Mouse (Mus musculus) left cerebral cortex, postnatal 10 days (tissue): ENCODE measurements around the gene Lrrc4. TPM values are rescaled to one million over a fixed set of nuclear protein-coding genes. Genes with fewer than 3 reads are reported as not detected.

Source experiments
- DNase-seq, 2 experiments: peaks; one replicate each; pipeline ENCODE4 v3.0.0; 2021 to 2022; ENCODE audit warnings: low spot score in 2 of 2, mixed read lengths in 1 of 2; ENCODE audit errors: extremely low spot score in 1 of 2
- intact Hi-C: fragments of 180-260 bp; cut with DNase I; formaldehyde crosslinking; loops from one replicate; pipeline ENCODE4 v1.15.1; 2025
- total RNA-seq, 2 experiments: library from RNA; stranded (reverse); gene quantifications; 2 replicates each; pipeline ENCODE4 v1.2.3; 2021

Gene Lrrc4
- total RNA-seq, 2 experiments from 2014 or later, result 73.3 to 73.8 TPM

GRCm38 (mm10) chr6:28706976-28707592 is 124.5 kb downstream of the Lrrc4 start:
- intact Hi-C loops, result loop anchor here (5.0 kb wide), 1 partner anchor 45 kb away; no protein-coding TSS in a partner anchor

GRCm38 (mm10) chr6:28706108-28706975 is 125.2 kb downstream of the Lrrc4 start:
- DNase-seq, result no peak
- intact Hi-C loops, result loop anchor here (5.0 kb wide), 1 partner anchor 46 kb away; no protein-coding TSS in a partner anchor

More at GRCm38 (mm10) chr6:28706976-28707592, 124.5 kb downstream of the Lrrc4 start:
- DNase-seq, result no peak

- intact Hi-C loops, result loop anchor here (5.0 kb wide), 1 partner anchor 47 kb away; no protein-coding TSS in a partner anchor
- DNase-seq, result peak; percentile 23 to 30
These were observed 126.0 kb downstream of the Lrrc4 start for GRCm38 (mm10) chr6:28705384-28706107.

GRCm38 (mm10) chr6:28704612-28705011 is 126.9 kb downstream of the Lrrc4 start:
- no peak for DNase-seq
- intact Hi-C loops, result loop anchor here (5.0 kb wide), 1 partner anchor 48 kb away; no protein-coding TSS in a partner anchor

GRCm38 (mm10) chr6:28697214-28697613 is 134.3 kb downstream of the Lrrc4 start:
- no peak for DNase-seq
- intact Hi-C loops, result no loop called here

- intact Hi-C loops, result no loop called here
- no peak for DNase-seq
These were observed 138.9 kb downstream of the Lrrc4 start for GRCm38 (mm10) chr6:28692659-28693058.

- intact Hi-C loops, result no loop called here
- DNase-seq, result no peak
These were observed 143.8 kb downstream of the Lrrc4 start for GRCm38 (mm10) chr6:28687776-28688175.

- intact Hi-C loops, result no loop called here
- no peak for DNase-seq
These were observed 145.8 kb downstream of the Lrrc4 start for GRCm38 (mm10) chr6:28685745-28686144.

GRCm38 (mm10) chr6:28685052-28685451 is 146.5 kb downstream of the Lrrc4 start:
- no peak for DNase-seq

GRCm38 (mm10) chr6:28681521-28682457 is 149.8 kb downstream of the Lrrc4 start:
- DNase-seq, result no peak
- intact Hi-C loops, result no loop called here

More at GRCm38 (mm10) chr6:28685052-28685451, 146.5 kb downstream of the Lrrc4 start:
- intact Hi-C loops, result no loop called here

- intact Hi-C loops, result no loop called here
- DNase-seq, result no peak
These were observed 151.0 kb downstream of the Lrrc4 start for GRCm38 (mm10) chr6:28680537-28680936.

GRCm38 (mm10) chr6:28678896-28679295 is 152.7 kb downstream of the Lrrc4 start:
- DNase-seq, result no peak
- intact Hi-C loops, result no loop called here

- intact Hi-C loops, result no loop called here
- no peak for DNase-seq
These were observed 156.9 kb downstream of the Lrrc4 start for GRCm38 (mm10) chr6:28674686-28675085.

- intact Hi-C loops, result no loop called here
- no peak for DNase-seq
These were observed 159.2 kb downstream of the Lrrc4 start for GRCm38 (mm10) chr6:28672388-28672787.

- intact Hi-C loops, result no loop called here
These were observed 162.3 kb downstream of the Lrrc4 start for GRCm38 (mm10) chr6:28669251-28669650.

GRCm38 (mm10) chr6:28667586-28667985 is 164.0 kb downstream of the Lrrc4 start:
- intact Hi-C loops, result no loop called here
- DNase-seq, result no peak

More at GRCm38 (mm10) chr6:28669251-28669650, 162.3 kb downstream of the Lrrc4 start:
- DNase-seq, result no peak

- no peak for DNase-seq
- intact Hi-C loops, result no loop called here
These were observed 166.8 kb downstream of the Lrrc4 start for GRCm38 (mm10) chr6:28664716-28665115.

GRCm38 (mm10) chr6:28663670-28664069 is 167.9 kb downstream of the Lrrc4 start:
- DNase-seq, result no peak
- intact Hi-C loops, result no loop called here
